Mouse (Mus musculus) kidney, embryonic 14.5 days (tissue): ENCODE measurements at regions not wholly inside any gene's neighbourhood (a gene's known extent, or its start where the extent isn't known, plus 50 kb on each side); places are given as distances from the start of the nearest gene placed in this dataset.
"Not testable (repeated sequence)": the region's sequence is repeated elsewhere in the genome, so short reads cannot be mapped to it uniquely, and the experiment has no call there.

ENCODE experiments used
- ATAC-seq: fragments of 200-750 bp; cut with Nextera tagmentation; 2 replicates; pipeline ENCODE4 v1.8.0; 2017; ENCODE audit warnings: moderate number of reproducible peaks, mild to moderate bottlenecking, moderate TSS enrichment, moderate library complexity; ENCODE audit not compliant: low FRiP score, low TSS enrichment
- H3K27ac ChIP-seq: fragments of 300-500 bp; sonication (generic); 2 replicates; pipeline ENCODE4 v1.5.1; 2014; ENCODE audit warnings: low read depth, mild to moderate bottlenecking, low read length, moderate library complexity, mixed read lengths
- H3K27me3 ChIP-seq: fragments of 300-500 bp; sonication (generic); 2 replicates; pipeline ENCODE4 v1.6.1; 2014; ENCODE audit warnings: mild to moderate bottlenecking, low read length; ENCODE audit not compliant: control insufficient read depth, insufficient read depth
- H3K36me3 ChIP-seq: fragments of 300-500 bp; sonication (generic); 2 replicates; pipeline ENCODE4 v1.6.1; 2014; ENCODE audit warnings: low read length, mixed read lengths; ENCODE audit not compliant: control insufficient read depth, insufficient read depth
- H3K4me1 ChIP-seq: fragments of 300-500 bp; sonication (generic); 2 replicates; pipeline ENCODE4 v1.6.1; 2014; ENCODE audit warnings: low read length, mixed read lengths; ENCODE audit not compliant: control insufficient read depth, insufficient read depth
- H3K4me2 ChIP-seq: fragments of 300-500 bp; sonication (generic); replicated peaks from 2 replicates; pipeline ENCODE4 v1.6.1; 2014; ENCODE audit warnings: low read depth, mild to moderate bottlenecking, low read length
- H3K4me3 ChIP-seq: fragments of 300-500 bp; sonication (generic); 2 replicates; pipeline ENCODE4 v1.5.1; 2014; ENCODE audit warnings: mild to moderate bottlenecking, low read length
- H3K9ac ChIP-seq: fragments of 300-500 bp; sonication (generic); 2 replicates; pipeline ENCODE4 v1.6.1; 2014; ENCODE audit warnings: low read depth, mild to moderate bottlenecking, low read length, moderate library complexity
- H3K9me3 ChIP-seq: fragments of 300-500 bp; sonication (generic); 2 replicates; pipeline ENCODE4 v1.6.1; 2016; ENCODE audit warnings: low read length; ENCODE audit not compliant: control insufficient read depth
- WGBS: fragments of 180-500 bp; shearing (Covaris S2); extraction: QIAGEN DNeasy Blood & Tissue Kit; methylation state at CpG from one replicate; pipeline ENCODE4 v1.1.7; 2014; 5-methylcytosine and 5-hydroxymethylcytosine counted together

DNA sequence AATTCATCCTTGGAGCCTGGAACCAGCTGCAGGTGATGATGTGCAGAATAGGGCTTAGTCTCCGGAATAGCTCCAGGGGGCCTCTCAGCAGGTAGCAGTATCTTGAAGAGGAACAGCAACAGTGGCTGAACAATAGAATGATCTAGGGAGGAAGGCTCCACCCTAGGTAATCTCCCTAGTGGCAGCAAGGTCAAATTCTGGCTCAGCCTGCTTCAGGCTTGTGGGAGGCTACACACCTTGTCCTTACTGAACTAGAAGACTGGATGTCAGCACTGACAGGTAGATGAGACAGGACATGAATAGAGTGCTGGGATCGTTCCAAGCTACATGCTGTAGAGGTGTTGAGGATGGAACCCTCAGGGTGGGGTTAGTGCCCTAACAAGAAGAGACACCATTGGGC lies 80.8 kb upstream of the Pdk4 start:
- H3K9me3 ChIP-seq, ATAC-seq, H3K4me2 ChIP-seq, H3K36me3 ChIP-seq, H3K4me3 ChIP-seq, H3K4me1 ChIP-seq, H3K9ac ChIP-seq, H3K27me3 ChIP-seq, H3K27ac ChIP-seq: not testable (repeated sequence)
- 91% methylated on average over 2 of the region's 2 CpGs for WGBS

DNA sequence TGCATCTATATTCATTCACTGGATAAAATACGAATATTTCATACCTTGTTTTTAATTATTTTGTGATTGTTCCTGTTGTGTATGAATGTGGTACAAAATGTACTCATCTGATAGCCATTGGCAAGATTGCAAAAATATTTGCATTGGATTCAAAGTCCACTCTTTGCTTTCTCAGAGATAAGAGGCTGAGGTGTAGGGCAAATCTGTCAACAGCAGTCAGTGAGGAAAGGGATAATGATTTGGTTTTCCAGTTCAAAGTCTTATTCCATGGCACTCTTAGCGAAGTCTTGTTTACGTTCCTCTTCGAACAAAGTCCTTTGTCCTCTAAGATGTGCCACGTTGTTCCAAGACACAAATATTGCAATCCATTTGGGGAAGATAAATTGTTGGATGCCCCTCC lies 70.5 kb upstream of the Pdk4 start:
- no peak for ATAC-seq
- WGBS: 86% methylated on average over 5 of the region's 5 CpGs
- H3K4me1 ChIP-seq: no peaks in the 10 kb centered on the region
- no peak overlapping the region for H3K4me3 ChIP-seq
- no peaks in the 10 kb centered on the region for H3K27me3 ChIP-seq
- no peak overlapping the region for H3K27ac ChIP-seq
- H3K4me2 ChIP-seq: no peak overlapping the region
- no peaks in the 10 kb centered on the region for H3K9me3 ChIP-seq
- no peaks in the 10 kb centered on the region for H3K36me3 ChIP-seq
- no peak overlapping the region for H3K9ac ChIP-seq

DNA sequence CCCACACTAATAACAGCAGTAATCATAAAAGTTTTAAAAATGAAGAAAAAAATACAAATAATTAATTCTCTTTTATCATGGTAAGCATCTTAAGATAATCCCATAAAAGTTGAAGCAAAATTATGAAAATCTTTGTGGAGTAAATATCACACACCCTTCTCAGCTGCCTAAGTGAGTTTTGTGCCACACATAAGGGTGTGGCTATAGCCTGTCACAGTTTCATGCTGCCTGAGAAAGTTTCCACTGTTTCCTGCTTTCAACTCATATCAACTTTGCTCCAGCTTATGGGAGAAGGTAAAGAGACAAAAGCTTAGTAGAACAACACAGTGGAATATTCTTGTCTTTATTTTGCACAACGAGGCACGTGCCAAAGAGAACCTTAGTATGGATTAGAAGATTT lies 68.9 kb upstream of the Pdk4 start:
- H3K9me3 ChIP-seq: no peaks in the 10 kb centered on the region
- H3K27me3 ChIP-seq: no peaks in the 10 kb centered on the region
- H3K4me1 ChIP-seq: no peaks in the 10 kb centered on the region
- no peak overlapping the region for H3K4me3 ChIP-seq
- no peaks in the 10 kb centered on the region for H3K36me3 ChIP-seq
- H3K27ac ChIP-seq: no peak overlapping the region
- no peak overlapping the region for H3K9ac ChIP-seq
- no peak overlapping the region for H3K4me2 ChIP-seq
- no peak for ATAC-seq
- 93% methylated on average over 2 of the region's 2 CpGs for WGBS

DNA sequence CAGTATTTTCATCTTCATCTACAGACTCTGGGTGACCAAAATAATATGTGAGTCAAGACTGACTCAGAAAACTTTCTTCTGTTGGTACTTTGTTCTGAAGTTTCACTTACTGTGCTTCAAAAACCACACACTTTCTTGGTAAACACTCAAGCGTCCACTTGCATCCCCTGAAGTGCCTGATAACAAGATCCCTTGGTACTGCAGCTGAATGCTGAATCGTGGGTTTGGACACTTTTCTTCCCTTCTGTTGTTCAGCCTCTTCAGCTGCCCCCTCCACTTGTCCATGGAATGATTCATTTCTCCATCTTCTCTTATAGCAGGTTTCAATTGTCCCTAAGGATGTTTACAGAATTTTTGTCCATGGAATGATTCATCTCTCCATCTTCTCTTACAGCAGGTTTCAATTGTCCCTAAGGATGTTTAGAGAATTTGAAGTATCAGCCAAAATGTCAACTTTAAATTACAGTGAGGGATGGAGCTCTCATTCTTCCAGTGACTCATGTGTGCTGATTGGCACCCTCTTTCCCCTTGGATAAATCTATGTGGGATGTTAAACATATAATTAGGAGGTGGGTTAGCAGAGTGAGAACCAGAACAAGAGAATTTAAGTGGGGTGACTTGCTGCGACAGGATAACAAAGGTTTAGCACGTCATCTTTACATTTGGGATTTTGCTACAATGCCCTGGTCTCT lies 57.7 kb upstream of the Pdk4 start:
- Histone ChIP-seq H3K27ac (no peak overlapping the region), H3K36me3 (no peaks in the 10 kb centered on the region), H3K4me1 (no peaks in the 10 kb centered on the region), H3K9ac (no peak overlapping the region), H3K27me3 (no peaks in the 10 kb centered on the region), H3K9me3 (no peaks in the 10 kb centered on the region), H3K4me2 (no peak overlapping the region), H3K4me3 (no peak overlapping the region)
- ATAC-seq: no peak
- 83% methylated on average over 4 of the region's 4 CpGs for WGBS

DNA sequence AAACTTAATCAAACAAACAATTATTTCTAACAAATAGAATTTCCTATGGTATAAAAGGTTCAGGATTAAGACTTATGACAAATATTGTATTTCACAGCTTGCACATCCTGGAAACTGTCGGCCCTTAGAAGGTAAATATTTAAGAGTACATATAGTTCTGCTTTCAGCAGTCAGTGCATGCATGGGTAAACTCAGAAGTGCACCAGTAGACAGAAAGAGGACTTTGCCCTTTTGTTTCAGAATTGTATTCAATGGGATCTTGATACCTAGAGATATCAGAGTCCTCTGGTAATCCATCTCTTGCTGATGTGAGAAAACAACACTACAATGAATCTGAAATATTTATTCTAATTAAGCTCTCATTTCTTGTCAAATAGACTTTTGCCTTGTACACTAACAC lies 54.0 kb upstream of the Pdk4 start:
- H3K36me3 ChIP-seq: no peaks in the 10 kb centered on the region
- no peak overlapping the region for H3K27ac ChIP-seq
- no peaks in the 10 kb centered on the region for H3K27me3 ChIP-seq
- 75% methylated on average over 1 of the region's 1 CpGs for WGBS
- H3K9ac ChIP-seq: no peak overlapping the region
- no peaks in the 10 kb centered on the region for H3K9me3 ChIP-seq
- no peaks in the 10 kb centered on the region for H3K4me1 ChIP-seq
- no peak for ATAC-seq
- H3K4me3 ChIP-seq: no peak overlapping the region
- H3K4me2 ChIP-seq: no peak overlapping the region
